Mouse (Mus musculus): Measurements from ENCODE around the gene Atrx.

DNA sequence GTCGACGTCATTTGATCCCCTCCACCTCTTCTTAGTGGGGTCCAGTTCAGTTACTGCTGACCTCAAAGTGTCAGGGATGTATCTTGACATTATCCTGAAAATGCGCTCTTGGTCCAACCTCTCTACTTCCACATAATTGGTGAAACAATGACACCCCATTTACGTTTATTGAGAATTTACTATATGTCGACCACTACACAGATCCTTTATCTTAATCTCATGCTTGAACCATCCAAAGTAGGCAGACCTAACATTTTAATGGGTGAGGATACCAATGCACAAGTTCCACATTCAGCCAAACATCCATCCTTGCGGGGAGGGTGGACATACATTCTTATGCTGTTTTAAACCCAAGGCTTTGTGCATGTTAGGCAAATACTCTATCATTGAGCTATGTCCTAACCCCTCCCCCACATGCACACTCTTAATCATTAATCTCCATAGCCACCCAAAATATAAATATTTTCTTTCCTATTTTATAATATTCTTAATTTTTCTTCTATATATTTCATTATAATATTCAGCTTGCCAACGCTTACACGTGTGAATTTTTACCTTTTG is 355 bp upstream of the Atrx start:
- TF ChIP-seq CTCF (IDR thresholded peaks at IDR 0.05; ENCODE audit: control insufficient read depth, insufficient read depth, insufficient read length) (no peak), MYOD1 (IDR thresholded peaks at IDR 0.05; ENCODE audit: control insufficient read depth, insufficient read length, low read depth) (no peak), USF1 (IDR thresholded peaks at IDR 0.05; ENCODE audit: low read depth) (no peak), CEBPB (IDR thresholded peaks at IDR 0.05; ENCODE audit: low read depth) (no peak), FOSL1 (IDR thresholded peaks at IDR 0.05; ENCODE audit: insufficient read depth, low read length, poor library complexity, severe bottlenecking) (no peak), MAX (IDR thresholded peaks at IDR 0.05) (no peak), MYOG (IDR thresholded peaks at IDR 0.05; ENCODE audit: control insufficient read depth, extremely low read depth, insufficient read length) (no peak)

Measured in C2C12 (cell line).